Mouse (Mus musculus) T-helper 2 cell (primary cell): ENCODE measurements around the gene Pisd.

ENCODE experiments used
- in situ Hi-C: fragments of 300-600 bp; cut with MboI, MseI; formaldehyde crosslinking; loops from one replicate; pipeline ENCODE4 v1.15.1; 2025; ENCODE audit warnings: high pct_unique_total_duplicates

Gene Pisd

GRCm38 (mm10) chr5:32711485-32711884 is 74.0 kb downstream of the Pisd start:
- in situ Hi-C loops = loop anchor here (10.0 kb wide), 1 partner anchor 563 kb away; the partner anchor contains the start of gene Ctbp1

- in situ Hi-C loops = no loop called here
Measured at GRCm38 (mm10) chr5:32706226-32706780, 79.1 kb downstream of the Pisd start.

- in situ Hi-C loops = no loop called here
Measured at GRCm38 (mm10) chr5:32697208-32697867, 88.1 kb downstream of the Pisd start.

GRCm38 (mm10) chr5:32693411-32693810 is 92.0 kb downstream of the Pisd start:
- in situ Hi-C loops = no loop called here
